Mouse (Mus musculus): Measurements from ENCODE around the gene Nr2e3.
"Not testable (repeated sequence)": the region's sequence is repeated elsewhere in the genome, so short reads cannot be mapped to it uniquely, and the experiment has no call there.

The Nr2e3 gene

DNA sequence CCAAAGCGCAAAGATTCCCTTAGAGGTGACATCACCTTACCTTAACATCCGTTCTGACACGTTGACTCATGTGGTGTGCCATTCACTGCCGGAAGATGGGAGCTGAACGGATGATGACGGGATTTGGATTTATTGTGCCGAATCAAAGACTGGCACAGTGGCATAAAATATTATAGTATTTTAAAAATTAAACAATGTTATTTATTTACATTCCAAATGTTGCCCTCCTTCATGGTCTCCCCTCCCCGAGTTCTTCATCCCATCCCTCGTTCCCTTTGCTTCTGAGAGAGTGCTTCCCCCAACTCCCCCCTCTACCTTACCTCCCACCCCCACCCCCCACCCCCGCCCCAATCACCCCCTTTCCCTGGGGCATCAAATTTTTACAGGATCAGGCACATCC is at the start of gene Nr2e3:
TSS of gene Nr2e3 (minus strand) at position 101 of the 400 bp plus-strand sequence.
- DNase-seq (ENCODE audit: low read depth in 1 of 2, low spot score in 2 of 2), result no peak

- DNase-seq (ENCODE audit: low read depth in 1 of 2, low spot score in 2 of 2), result no peak
Observed at GRCm38 (mm10) chr9:60008936-60009335, 48.5 kb upstream of the Nr2e3 start.

DNA sequence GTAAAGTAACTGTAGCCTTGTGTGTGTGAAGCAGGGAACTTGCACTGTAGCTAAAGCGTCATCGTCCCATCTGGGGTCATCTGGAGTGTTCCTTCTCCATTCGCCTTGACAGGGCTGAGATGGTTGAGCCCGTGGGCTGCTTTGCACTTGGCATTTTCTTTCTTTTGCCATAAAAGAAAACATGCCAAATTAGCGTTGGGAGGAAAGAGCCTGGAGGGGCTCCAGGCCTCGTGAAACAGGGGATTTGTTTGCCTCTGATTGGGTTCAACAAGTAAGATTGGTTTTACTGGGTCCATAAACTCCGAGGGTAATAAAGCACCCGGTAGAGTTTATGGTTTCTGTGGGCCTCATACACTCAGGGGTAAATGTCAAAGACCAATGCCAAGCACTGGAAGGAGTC is 41.9 kb upstream of the Nr2e3 start:
- DNase-seq (ENCODE audit: low read depth in 1 of 2, low spot score in 2 of 2), result no peak

GRCm38 (mm10) chr9:60001444-60001843 is 41.0 kb upstream of the Nr2e3 start:
- no peak for DNase-seq (ENCODE audit: low read depth in 1 of 2, low spot score in 2 of 2)

- no peak for DNase-seq (ENCODE audit: low read depth in 1 of 2, low spot score in 2 of 2)
Observed at GRCm38 (mm10) chr9:59997725-59998124, 37.3 kb upstream of the Nr2e3 start.

GRCm38 (mm10) chr9:59991407-59991806 is 30.9 kb upstream of the Nr2e3 start:
- no peak for DNase-seq (ENCODE audit: low read depth in 1 of 2, low spot score in 2 of 2)

- no peak for DNase-seq (ENCODE audit: low read depth in 1 of 2, low spot score in 2 of 2)
Observed at GRCm38 (mm10) chr9:59989864-59990263, 29.4 kb upstream of the Nr2e3 start.

DNA sequence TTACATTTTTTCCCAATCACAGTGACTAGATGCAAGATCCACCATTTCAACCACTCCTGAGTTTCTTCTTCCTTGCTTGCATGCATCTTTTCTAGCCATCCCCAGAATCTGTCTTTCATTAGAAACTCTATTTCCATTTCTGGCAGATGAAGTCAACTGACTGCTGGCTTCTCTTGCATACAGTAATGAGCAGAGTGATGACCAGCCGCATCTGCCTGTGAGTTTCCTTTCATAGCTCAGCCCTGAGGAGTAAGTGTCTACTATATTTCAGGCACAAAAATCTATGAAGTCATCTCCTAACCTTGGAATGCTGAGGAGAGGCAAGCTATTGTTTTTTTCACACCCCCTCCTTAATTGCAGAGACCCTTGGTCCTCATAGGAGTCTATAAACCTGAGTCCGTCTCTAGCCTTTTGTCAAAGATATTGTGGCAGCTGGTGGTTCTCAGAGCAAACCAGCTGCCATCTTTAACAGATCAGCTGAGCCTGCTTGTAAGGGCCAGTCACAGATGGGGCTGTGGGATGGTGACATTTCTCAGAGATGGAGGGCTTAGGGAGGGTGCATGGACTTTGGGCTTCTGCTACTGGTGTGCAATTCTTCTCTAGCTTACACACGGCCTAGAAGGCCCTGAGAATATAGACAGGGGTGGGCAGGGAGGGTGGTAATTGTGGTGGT is 25.6 kb upstream of the Nr2e3 start:
- no peak for DNase-seq (ENCODE audit: low read depth in 1 of 2, low spot score in 2 of 2)

DNA sequence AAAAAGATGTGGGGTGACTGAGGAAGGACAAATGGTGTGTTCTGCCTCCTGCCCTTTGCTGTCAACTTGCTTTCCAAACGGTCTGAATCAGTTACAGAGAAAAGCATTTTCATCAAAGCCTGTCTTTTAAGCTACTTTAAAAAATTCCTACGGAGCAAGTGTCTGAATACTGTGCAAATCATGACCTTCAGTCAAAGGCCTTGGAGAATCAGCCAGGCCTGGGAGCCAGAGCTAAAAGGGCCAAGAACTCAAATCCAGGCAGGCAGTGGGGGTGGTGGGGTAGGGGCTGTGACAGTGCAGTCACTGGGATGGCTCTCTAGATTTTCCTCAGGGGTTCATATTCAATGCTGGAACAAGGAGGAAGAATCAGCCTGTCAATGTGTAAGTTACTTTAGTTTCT is 20.7 kb upstream of the Nr2e3 start:
- DNase-seq (ENCODE audit: low read depth in 1 of 2, low spot score in 2 of 2), result no peak

GRCm38 (mm10) chr9:59971263-59971662 is 10.8 kb upstream of the Nr2e3 start:
- DNase-seq (ENCODE audit: low read depth in 1 of 2, low spot score in 2 of 2), result no peak

- DNase-seq (ENCODE audit: low read depth in 1 of 2, low spot score in 2 of 2), result no peak
Observed at GRCm38 (mm10) chr9:59969383-59969782, 8.9 kb upstream of the Nr2e3 start.

DNA sequence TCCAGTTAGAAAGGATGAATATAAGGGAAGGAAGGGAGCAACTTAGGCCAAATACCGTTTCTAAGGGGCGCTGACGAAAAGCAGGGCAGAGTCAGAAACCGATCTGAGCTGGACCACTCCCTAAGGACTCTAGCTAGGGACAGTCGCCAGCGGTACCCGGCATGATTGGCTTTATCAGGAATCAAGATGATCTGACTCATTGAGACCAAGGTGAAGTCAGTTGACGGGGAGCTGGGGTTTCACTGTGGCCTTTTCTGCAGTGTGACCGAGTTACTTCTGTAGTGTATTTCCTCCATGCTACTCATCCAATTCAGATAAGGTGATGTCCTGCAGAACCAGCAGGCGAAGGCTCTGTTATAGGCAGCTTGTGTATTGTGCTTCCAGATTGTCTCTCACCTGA is 4.6 kb upstream of the Nr2e3 start:
- no peak for DNase-seq (ENCODE audit: low read depth in 1 of 2, low spot score in 2 of 2)

DNA sequence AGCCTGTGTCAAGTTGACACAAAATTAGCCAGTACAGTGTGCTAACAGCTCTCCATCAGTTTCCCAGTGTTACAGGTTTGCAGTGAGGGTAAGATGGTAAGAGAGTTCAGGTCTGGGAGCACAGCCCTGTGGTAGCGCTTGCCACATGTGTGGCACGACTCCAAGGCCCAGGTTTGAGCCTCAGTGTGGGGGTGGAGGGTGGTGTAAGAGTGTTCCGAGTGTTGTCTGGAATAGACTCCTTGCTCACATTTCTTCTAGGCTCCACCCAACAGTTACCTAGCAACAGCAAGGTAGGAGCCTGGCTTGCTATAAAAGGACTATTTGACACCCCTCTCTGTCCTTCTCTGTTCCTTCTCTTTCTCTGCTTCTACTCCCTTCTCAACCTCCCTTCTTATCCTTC is 3.9 kb upstream of the Nr2e3 start:
- DNase-seq (ENCODE audit: low read depth in 1 of 2, low spot score in 2 of 2), result no peak

- no peak for DNase-seq (ENCODE audit: low read depth in 1 of 2, low spot score in 2 of 2)
Observed at GRCm38 (mm10) chr9:59961201-59961955, 919 bp upstream of the Nr2e3 start.

- peak; percentile 34 to 42 for DNase-seq (ENCODE audit: low read depth in 1 of 2, low spot score in 2 of 2)
Observed at GRCm38 (mm10) chr9:59959276-59959675, 1.2 kb downstream of the Nr2e3 start.

GRCm38 (mm10) chr9:59958115-59958514 is 2.3 kb downstream of the Nr2e3 start:
- DNase-seq (ENCODE audit: low read depth in 1 of 2, low spot score in 2 of 2), result not testable (repeated sequence)

- DNase-seq (ENCODE audit: low read depth in 1 of 2, low spot score in 2 of 2), result no peak
Observed at GRCm38 (mm10) chr9:59956496-59956895, 4.0 kb downstream of the Nr2e3 start.

DNA sequence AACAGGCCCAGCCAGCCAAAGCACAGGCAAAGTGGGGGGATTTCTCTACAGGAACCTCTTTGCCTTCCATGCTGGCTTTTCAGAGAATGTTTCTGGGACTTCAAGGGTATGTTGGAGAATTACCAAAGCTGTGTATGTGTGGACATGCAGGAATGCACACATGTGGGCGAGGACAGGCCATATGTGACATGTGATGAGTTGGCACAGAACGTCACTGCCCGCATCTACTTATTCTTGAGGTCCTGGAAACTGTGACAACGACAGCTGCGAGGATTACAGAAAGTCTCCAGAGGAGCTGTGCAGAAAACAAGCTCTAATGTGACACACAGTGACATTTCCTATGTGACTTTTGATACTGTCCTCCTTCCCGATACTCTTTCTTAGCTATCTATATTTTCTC is 4.8 kb downstream of the Nr2e3 start:
- DNase-seq (ENCODE audit: low read depth in 1 of 2, low spot score in 2 of 2), result no peak

- no peak for DNase-seq (ENCODE audit: low read depth in 1 of 2, low spot score in 2 of 2)
Observed at GRCm38 (mm10) chr9:59955199-59955598, 5.3 kb downstream of the Nr2e3 start.

DNA sequence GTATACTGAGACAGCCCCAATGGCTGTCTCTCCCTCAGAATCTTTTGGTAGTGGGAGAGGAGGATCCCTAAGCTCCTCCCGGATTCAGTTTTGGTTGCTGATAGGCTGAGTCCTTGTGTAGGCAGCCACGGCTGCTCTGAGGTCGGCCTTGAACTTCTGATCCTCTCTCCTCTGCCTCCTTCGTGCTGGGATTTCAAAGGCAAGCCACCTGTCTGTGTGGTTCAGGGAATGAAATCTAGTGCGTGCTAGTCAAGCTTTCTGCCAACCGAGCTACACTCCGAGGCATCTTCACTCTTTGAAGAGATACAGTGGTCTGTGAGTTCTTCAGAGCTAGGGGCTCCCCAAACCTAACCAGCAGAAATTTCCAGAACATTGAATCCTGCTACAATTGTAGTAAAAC is 6.9 kb downstream of the Nr2e3 start:
- DNase-seq (ENCODE audit: low read depth in 1 of 2, low spot score in 2 of 2), result no peak

DNA sequence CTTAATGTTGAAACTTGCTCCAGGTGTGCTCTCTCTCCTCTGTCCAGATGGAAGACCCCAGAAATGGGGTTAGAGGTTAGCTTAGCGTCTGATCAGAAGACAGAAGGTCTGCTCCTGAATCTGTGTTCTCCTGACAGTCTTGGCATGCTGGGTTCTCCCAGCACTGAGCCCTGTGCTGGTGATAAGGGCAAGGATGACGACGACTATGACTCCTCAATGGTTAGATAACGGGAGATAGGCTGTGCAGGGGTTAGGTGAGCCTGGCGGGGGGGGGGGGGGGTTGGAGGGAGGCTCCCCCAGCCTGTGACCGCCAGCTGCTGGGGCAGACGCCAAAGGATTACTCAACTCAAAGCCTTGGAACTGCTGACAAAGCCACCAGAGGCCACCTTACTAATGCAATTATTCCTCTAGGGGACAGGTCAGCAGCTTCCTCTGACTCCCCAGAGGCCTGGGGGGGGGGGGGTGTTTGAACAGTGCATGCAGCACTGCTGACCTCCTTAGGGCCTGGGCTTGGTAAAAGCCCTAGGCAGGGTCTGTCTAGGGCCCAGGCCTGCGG is 7.9 kb downstream of the Nr2e3 start:
- DNase-seq (ENCODE audit: low read depth in 1 of 2, low spot score in 2 of 2), result no peak

DNA sequence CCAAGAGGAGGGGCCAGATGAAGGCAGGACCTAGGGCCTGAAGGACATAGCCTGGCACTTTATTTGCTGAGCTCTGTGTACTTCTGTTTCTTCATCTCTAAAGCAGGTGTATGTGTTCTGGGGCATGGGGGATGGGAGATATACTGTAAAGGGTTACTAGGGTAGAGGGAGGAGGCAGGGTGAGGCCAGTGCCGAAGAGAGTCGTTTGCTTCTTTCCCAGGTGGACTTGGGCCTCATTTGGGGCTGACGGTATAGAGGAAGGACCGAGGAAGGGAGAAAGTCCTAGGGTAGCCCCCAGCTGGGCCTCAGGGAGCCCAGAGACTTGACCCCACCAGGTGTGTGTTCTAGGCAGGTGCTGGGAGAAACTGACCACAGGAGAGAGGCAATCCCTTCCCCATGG is 8.5 kb downstream of the Nr2e3 start:
- DNase-seq (ENCODE audit: low read depth in 1 of 2, low spot score in 2 of 2), result no peak

Data from monocyte, adult 2 months (primary cell).